Mouse (Mus musculus) frontal cortex, adult (tissue): ENCODE data around the gene Nr4a3.
A peak's percentile ranks its signal among the peaks of the same experiment; 100 is the strongest.

Source experiments
- ATAC-seq: cut with Nextera tagmentation; 2 replicates; pipeline ENCODE4 v1.9.2; 2017; ENCODE audit warnings: mild to moderate bottlenecking, moderate library complexity, mixed read lengths; ENCODE audit not compliant: low TSS enrichment

Gene Nr4a3

GRCm38 (mm10) chr4:48044491-48045211 lies at the start of gene Nr4a3:
TSS of gene Nr4a3 (plus strand) at chr4:48045153.
- ATAC-seq: peak; percentile 66

DNA sequence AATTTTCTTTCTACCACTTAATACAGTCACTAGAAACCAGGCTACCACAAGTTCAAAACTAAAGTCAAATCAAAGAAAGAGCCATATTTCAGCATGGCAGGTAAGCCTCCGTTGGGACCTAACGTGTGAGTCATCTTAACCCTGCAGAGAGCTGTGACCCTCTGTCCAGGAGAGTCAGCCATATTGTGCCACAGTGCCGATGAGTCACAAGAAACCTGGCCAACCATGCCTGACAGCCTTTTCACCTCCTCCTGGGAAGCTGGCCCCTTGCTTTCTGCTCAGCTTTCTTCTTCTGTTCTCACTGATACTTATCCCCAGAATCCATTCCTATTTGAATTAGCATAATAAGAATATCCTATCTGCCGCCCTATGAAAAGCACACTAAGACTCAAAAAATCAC lies 42.0 kb upstream of the Nr4a3 start:
- no peak; the same call in 1 of the 2 replicates for ATAC-seq

DNA sequence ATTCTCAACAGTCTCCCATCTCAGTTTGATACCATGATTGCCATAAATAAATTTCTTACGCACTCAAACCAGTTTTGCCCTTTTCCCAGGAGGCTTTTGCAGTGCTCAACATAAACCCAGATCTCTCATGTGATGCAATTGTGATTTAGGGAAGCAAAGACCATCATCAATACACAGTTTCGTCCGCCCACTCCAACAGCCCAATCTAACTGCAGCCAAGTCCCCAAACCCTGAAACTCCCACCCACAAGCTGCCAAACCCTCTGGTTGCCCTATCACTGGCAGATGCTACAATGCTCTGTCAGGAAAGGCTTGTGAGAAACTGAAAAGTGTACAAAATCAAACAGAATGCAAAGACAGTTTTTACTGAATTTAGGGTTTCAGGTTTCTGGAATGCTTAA lies 41.5 kb upstream of the Nr4a3 start:
- peak; percentile 44 for ATAC-seq

DNA sequence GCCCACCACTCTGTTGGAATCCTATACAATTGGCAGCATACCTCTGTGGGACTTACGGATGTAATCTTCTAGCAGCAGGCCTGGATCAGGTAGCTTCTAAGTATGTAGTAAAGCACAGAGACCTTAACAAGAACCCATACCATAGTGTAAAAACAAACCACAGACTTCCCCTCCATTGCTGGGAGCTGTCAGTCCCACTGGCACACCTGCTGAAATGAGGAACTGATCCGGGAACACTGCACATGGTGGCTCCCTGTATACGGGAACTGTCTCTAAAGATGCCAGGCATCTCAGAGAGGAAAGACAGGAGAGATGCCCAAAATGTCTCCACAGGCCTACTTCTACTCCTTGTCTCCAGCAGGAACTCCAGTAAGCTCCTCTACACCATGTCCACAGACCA lies 38.6 kb upstream of the Nr4a3 start:
- no peak for ATAC-seq

GRCm38 (mm10) chr4:48012209-48012608 lies 32.7 kb upstream of the Nr4a3 start:
- ATAC-seq: no peak

DNA sequence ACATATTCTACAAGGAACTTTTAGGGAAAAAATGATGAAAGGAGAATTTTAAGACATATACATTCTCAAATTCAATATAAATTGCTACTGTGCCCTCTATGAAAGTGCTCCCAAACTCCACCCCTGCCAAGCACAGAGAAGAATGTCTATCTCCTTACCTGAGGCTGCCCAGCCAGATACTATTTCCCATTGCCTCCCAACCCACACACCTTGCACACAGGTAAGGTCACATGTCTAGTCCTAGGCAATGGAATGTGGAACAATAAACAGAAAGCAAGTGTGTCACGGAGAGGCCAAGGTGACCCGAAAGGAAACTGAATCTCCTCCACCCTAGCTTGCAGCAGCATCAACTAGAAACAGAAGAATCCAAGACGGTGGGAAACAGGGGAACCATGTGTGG lies 22.0 kb upstream of the Nr4a3 start:
- ATAC-seq: no peak

- ATAC-seq: no peak
These were observed 15.3 kb upstream of the Nr4a3 start for GRCm38 (mm10) chr4:48029652-48030051.

DNA sequence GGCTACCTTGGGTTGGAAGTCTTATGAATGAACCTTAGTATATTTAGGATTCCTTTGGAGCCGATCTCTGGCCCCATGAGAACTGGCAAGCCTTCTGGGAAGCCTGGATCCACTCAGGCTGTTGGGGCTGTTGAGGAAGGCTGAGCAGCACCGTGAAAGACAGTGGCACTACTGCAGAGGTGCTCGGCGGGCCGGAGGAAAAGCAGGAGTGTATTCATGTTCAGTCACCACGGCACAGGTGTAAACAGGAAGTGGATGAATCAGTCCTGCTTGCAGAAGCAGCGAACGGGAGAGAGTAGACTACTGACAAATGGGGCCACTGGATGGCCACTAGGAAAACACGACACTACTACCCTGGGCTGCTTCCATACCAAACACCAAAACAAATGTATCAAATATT lies 10.7 kb upstream of the Nr4a3 start:
- ATAC-seq: no peak

DNA sequence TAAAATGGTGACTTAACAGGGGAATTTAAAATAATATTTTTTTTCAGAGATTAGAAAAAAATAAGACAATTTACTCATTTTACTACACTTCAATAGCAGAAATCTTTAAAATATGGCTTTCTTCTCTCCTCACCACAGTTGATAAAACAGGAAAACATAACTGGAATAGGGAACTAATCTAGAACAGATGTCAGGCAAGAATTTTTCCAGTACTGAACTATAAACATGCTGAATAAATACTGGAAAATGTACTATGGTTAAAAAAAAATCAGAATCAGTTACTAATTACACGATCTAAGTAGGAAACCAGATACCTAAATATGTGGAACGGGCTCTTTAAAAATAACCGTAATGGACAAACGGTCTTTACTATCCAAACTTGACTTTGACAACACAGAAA lies 7.3 kb upstream of the Nr4a3 start:
- no peak for ATAC-seq

DNA sequence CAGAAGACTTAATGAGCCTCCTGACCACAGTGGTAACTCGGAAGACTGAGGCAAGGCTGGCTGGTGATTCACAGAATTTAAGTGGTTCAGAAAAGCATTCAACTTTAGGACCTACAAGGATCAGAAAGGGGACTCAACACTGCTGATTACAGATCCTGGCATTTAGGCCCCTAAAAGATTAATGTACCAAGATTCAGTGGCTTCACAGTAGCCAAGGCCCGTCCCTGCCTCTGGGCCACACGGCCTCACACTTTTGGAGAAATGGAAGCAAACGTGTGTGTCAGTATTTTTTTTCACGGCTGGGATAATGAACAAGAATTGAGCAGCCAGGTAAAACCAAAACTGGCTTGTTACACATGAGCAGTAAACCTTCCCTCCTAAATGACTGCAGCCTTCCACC lies 6.1 kb upstream of the Nr4a3 start:
- no peak for ATAC-seq

- ATAC-seq: no peak
These were observed 5.2 kb upstream of the Nr4a3 start for GRCm38 (mm10) chr4:48039736-48040135.

DNA sequence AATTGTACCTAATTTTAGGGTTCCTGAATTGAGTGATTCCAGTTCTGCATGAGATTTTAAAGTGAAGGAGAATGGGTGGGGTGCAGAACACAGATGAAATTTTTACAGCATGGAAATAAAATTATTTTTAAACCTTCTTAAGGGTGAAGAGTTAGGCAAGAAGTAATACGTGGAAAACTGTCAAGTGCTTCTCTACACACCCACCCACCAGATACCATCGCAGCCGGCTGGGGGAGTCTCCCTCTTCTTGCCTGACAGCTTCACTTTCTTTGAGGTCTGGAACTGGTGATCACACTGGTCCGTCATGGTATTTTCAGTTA lies 2.5 kb upstream of the Nr4a3 start:
- no peak; the same call in 1 of the 2 replicates for ATAC-seq

GRCm38 (mm10) chr4:48042786-48043701 lies 1.9 kb upstream of the Nr4a3 start:
- ATAC-seq: peak; percentile 53

DNA sequence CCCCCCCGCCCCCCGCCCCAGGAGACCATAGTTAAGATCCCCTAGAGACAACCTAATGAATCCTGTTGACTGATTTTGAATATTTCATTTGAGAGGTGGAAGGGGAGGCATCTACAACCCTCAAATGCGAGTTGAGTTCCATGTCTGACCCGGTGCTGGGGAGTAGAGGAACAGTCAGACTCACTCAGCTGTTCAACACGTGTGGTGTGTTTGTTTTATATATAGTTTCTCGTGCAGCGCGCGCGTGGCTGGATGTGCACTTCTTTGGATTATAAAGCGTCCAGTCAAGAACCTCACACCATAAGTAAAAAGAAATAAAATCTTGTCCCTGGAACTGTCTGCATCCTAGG lies 837 bp upstream of the Nr4a3 start:
- ATAC-seq: no peak

GRCm38 (mm10) chr4:48045281-48045720 lies 348 bp downstream of the Nr4a3 start:
- ATAC-seq: peak; percentile 2; the same call in 1 of the 2 replicates

- no peak for ATAC-seq
These were observed 938 bp downstream of the Nr4a3 start for GRCm38 (mm10) chr4:48045721-48046460.

- ATAC-seq: no peak
These were observed 1.5 kb downstream of the Nr4a3 start for GRCm38 (mm10) chr4:48046461-48046901.

- no peak for ATAC-seq
These were observed 2.3 kb downstream of the Nr4a3 start for GRCm38 (mm10) chr4:48047136-48047765.

DNA sequence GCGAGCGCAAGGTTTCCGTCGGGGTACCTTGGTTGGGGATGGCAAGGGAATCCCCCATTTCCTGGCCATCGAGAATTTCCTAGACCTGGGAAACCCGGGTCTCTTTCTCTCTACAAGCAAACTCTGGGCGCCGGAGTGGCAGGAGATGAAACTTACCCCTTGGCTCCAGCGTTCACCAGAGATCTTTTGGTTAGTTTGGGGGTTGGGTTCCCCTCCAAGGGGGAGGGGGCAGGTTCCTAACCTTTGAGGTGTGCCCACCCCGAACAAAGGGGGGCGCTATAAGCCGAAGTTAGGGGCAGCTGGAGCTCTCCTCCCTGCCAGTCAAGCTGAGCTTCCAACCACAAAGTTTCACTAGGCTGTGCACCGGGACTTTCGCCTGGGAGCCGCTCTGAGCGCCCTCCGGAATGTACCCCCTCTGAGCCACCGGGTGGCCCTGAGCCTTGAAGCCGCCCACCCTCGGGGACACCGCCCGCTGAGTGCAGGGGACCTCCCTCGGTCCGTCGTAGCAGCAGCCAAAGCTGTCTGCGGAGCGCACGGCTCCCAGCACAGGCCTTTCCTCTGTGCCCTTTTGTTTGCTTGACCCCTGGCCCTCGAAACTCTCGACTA lies 2.9 kb downstream of the Nr4a3 start:
- no peak for ATAC-seq

- ATAC-seq: no peak
These were observed 3.7 kb downstream of the Nr4a3 start for GRCm38 (mm10) chr4:48048456-48049315.

DNA sequence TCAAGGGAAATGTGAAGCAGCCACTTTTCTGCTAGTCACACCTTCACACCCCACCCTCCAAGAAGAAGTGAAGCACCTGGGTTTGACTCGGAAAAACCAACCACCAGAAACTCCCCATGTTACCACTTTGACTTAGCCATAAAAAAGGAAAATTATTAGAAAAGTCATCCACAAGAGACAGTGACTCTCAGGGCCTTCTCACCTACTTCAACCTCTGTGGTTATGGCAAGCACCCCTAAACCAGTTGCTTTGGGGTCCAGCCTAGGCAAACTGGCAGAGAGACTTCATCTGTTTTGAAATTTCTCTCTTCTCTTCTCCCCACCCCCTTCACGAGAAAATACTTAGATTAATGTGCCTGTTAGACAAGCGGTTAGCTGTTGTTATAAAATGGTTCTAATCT lies 5.1 kb downstream of the Nr4a3 start:
- no peak for ATAC-seq
